Mouse (Mus musculus): ENCODE measurements at regions not wholly inside any gene's neighbourhood (a gene's known extent, or its start where the extent isn't known, plus 50 kb on each side); places are given as distances from the start of the nearest gene placed in this dataset.

- Histone ChIP-seq H3K4me3 (ENCODE audit: inconsistent target) (no peak overlapping the region), H3K27ac (no peak overlapping the region), H3K36me3 (ENCODE audit: inconsistent target) (no peaks in the 10 kb centered on the region), H3K79me2 (ENCODE audit: inconsistent target) (no peaks in the 10 kb centered on the region)
- 76% methylated on average over 3 of the region's 3 CpGs for WGBS (ENCODE audit: missing documents)
Observed at GRCm38 (mm10) chr15:6087208-6087607, 212.4 kb upstream of the Dab2 start.

GRCm38 (mm10) chr15:6088498-6088897 is 211.1 kb upstream of the Dab2 start:
- no peaks in the 10 kb centered on the region for H3K36me3 ChIP-seq (ENCODE audit: inconsistent target)
- 96% methylated on average over 4 of the region's 4 CpGs for WGBS (ENCODE audit: missing documents)
- H3K79me2 ChIP-seq (ENCODE audit: inconsistent target), result no peaks in the 10 kb centered on the region
- no peak overlapping the region for H3K27ac ChIP-seq
- H3K4me3 ChIP-seq (ENCODE audit: inconsistent target), result no peak overlapping the region

GRCm38 (mm10) chr15:6129697-6130096 is 169.9 kb upstream of the Dab2 start:
- Histone ChIP-seq H3K36me3 (ENCODE audit: inconsistent target) (no peaks in the 10 kb centered on the region), H3K27ac (no peak overlapping the region), H3K4me3 (ENCODE audit: inconsistent target) (no peak overlapping the region), H3K79me2 (ENCODE audit: inconsistent target) (no peaks in the 10 kb centered on the region)
- 94% methylated on average over 3 of the region's 3 CpGs for WGBS (ENCODE audit: missing documents)

GRCm38 (mm10) chr15:6132216-6132615 is 167.4 kb upstream of the Dab2 start:
- H3K4me3 ChIP-seq (ENCODE audit: inconsistent target), result no peak overlapping the region
- no peak overlapping the region for H3K27ac ChIP-seq
- H3K36me3 ChIP-seq (ENCODE audit: inconsistent target), result no peaks in the 10 kb centered on the region
- no peaks in the 10 kb centered on the region for H3K79me2 ChIP-seq (ENCODE audit: inconsistent target)

GRCm38 (mm10) chr15:6145071-6145470 is 154.5 kb upstream of the Dab2 start:
- Histone ChIP-seq H3K36me3 (ENCODE audit: inconsistent target) (no peaks in the 10 kb centered on the region), H3K27ac (no peak overlapping the region), H3K4me3 (ENCODE audit: inconsistent target) (no peak overlapping the region), H3K79me2 (ENCODE audit: inconsistent target) (no peaks in the 10 kb centered on the region)
- 93% methylated on average over 2 of the region's 2 CpGs for WGBS (ENCODE audit: missing documents)

- no peak overlapping the region for H3K27ac ChIP-seq
- H3K36me3 ChIP-seq (ENCODE audit: inconsistent target), result no peaks in the 10 kb centered on the region
- H3K4me3 ChIP-seq (ENCODE audit: inconsistent target), result no peak overlapping the region
- H3K79me2 ChIP-seq (ENCODE audit: inconsistent target), result no peaks in the 10 kb centered on the region
- WGBS (ENCODE audit: missing documents), result 96% methylated on average over 8 of the region's 9 CpGs
Observed at GRCm38 (mm10) chr15:6154706-6155105, 144.9 kb upstream of the Dab2 start.

GRCm38 (mm10) chr15:6180261-6180660 is 119.3 kb upstream of the Dab2 start:
- H3K4me3 ChIP-seq (ENCODE audit: inconsistent target), result no peak overlapping the region
- no peaks in the 10 kb centered on the region for H3K79me2 ChIP-seq (ENCODE audit: inconsistent target)
- no peaks in the 10 kb centered on the region for H3K36me3 ChIP-seq (ENCODE audit: inconsistent target)
- H3K27ac ChIP-seq, result no peak overlapping the region
- 100% methylated on average over 1 of the region's 1 CpGs for WGBS (ENCODE audit: missing documents)

GRCm38 (mm10) chr15:6183627-6184026 is 116.0 kb upstream of the Dab2 start:
- Histone ChIP-seq H3K79me2 (ENCODE audit: inconsistent target) (no peaks in the 10 kb centered on the region), H3K27ac (no peak overlapping the region), H3K36me3 (ENCODE audit: inconsistent target) (no peaks in the 10 kb centered on the region), H3K4me3 (ENCODE audit: inconsistent target) (no peak overlapping the region)
- 92% methylated on average over 3 of the region's 3 CpGs for WGBS (ENCODE audit: missing documents)

GRCm38 (mm10) chr15:6191845-6192244 is 107.7 kb upstream of the Dab2 start:
- no peaks in the 10 kb centered on the region for H3K36me3 ChIP-seq (ENCODE audit: inconsistent target)
- no peak overlapping the region for H3K27ac ChIP-seq
- H3K79me2 ChIP-seq (ENCODE audit: inconsistent target), result no peaks in the 10 kb centered on the region
- no peak overlapping the region for H3K4me3 ChIP-seq (ENCODE audit: inconsistent target)

- Histone ChIP-seq H3K36me3 (ENCODE audit: inconsistent target) (no peaks in the 10 kb centered on the region), H3K27ac (no peak overlapping the region), H3K79me2 (ENCODE audit: inconsistent target) (no peaks in the 10 kb centered on the region), H3K4me3 (ENCODE audit: inconsistent target) (no peak overlapping the region)
- WGBS (ENCODE audit: missing documents), result 81% methylated on average over 2 of the region's 2 CpGs
Observed at GRCm38 (mm10) chr15:6207239-6207638, 92.3 kb upstream of the Dab2 start.

- Histone ChIP-seq H3K27ac (no peak overlapping the region), H3K36me3 (ENCODE audit: inconsistent target) (no peaks in the 10 kb centered on the region), H3K4me3 (ENCODE audit: inconsistent target) (no peak overlapping the region), H3K79me2 (ENCODE audit: inconsistent target) (no peaks in the 10 kb centered on the region)
- WGBS (ENCODE audit: missing documents), result 38% methylated on average over 2 of the region's 2 CpGs
Observed at GRCm38 (mm10) chr15:6209301-6209700, 90.3 kb upstream of the Dab2 start.

GRCm38 (mm10) chr15:6218087-6218486 is 81.5 kb upstream of the Dab2 start:
- Histone ChIP-seq H3K79me2 (ENCODE audit: inconsistent target) (no peaks in the 10 kb centered on the region), H3K36me3 (ENCODE audit: inconsistent target) (no peaks in the 10 kb centered on the region), H3K27ac (no peak overlapping the region), H3K4me3 (ENCODE audit: inconsistent target) (no peak overlapping the region)
- 77% methylated on average over 3 of the region's 3 CpGs for WGBS (ENCODE audit: missing documents)

- no peaks in the 10 kb centered on the region for H3K79me2 ChIP-seq (ENCODE audit: inconsistent target)
- WGBS (ENCODE audit: missing documents), result 87% methylated on average over 1 of the region's 1 CpGs
Observed at GRCm38 (mm10) chr15:6225227-6225626, 74.4 kb upstream of the Dab2 start.

GRCm38 (mm10) chr15:6230618-6231017 is 69.0 kb upstream of the Dab2 start:
- no peaks in the 10 kb centered on the region for H3K79me2 ChIP-seq (ENCODE audit: inconsistent target)
- WGBS (ENCODE audit: missing documents), result 81% methylated on average over 7 of the region's 7 CpGs
- no peak overlapping the region for H3K27ac ChIP-seq
- H3K4me3 ChIP-seq (ENCODE audit: inconsistent target), result no peak overlapping the region
- no peaks in the 10 kb centered on the region for H3K36me3 ChIP-seq (ENCODE audit: inconsistent target)

More at GRCm38 (mm10) chr15:6225227-6225626, 74.4 kb upstream of the Dab2 start:
- no peak overlapping the region for H3K4me3 ChIP-seq (ENCODE audit: inconsistent target)
- no peaks in the 10 kb centered on the region for H3K36me3 ChIP-seq (ENCODE audit: inconsistent target)
- H3K27ac ChIP-seq, result no peak overlapping the region

- H3K79me2 ChIP-seq (ENCODE audit: inconsistent target), result no peaks in the 10 kb centered on the region
- no peaks in the 10 kb centered on the region for H3K36me3 ChIP-seq (ENCODE audit: inconsistent target)
- WGBS (ENCODE audit: missing documents), result 76% methylated on average over 11 of the region's 12 CpGs
- H3K27ac ChIP-seq, result no peak overlapping the region
- H3K4me3 ChIP-seq (ENCODE audit: inconsistent target), result no peak overlapping the region
Observed at GRCm38 (mm10) chr15:6231308-6232103, 68.1 kb upstream of the Dab2 start.

- no peak overlapping the region for H3K27ac ChIP-seq
- no peaks in the 10 kb centered on the region for H3K36me3 ChIP-seq (ENCODE audit: inconsistent target)
- no peak overlapping the region for H3K4me3 ChIP-seq (ENCODE audit: inconsistent target)
- H3K79me2 ChIP-seq (ENCODE audit: inconsistent target), result no peaks in the 10 kb centered on the region
- WGBS (ENCODE audit: missing documents), result 91% methylated on average over 3 of the region's 3 CpGs
Observed at GRCm38 (mm10) chr15:6233621-6234020, 66.0 kb upstream of the Dab2 start.
